Mouse (Mus musculus) forebrain, embryonic 16.5 days (tissue): ENCODE data around the gene Tep1. TPM values are rescaled to one million over a fixed set of nuclear protein-coding genes. Genes with fewer than 3 reads are reported as not detected.

Experiments used
- ATAC-seq: fragments of 200-750 bp; cut with Nextera tagmentation; 2 replicates; pipeline ENCODE4 v1.8.0; 2017; ENCODE audit warnings: mild to moderate bottlenecking, moderate library complexity
- H3K27ac ChIP-seq: fragments of 300-500 bp; sonication (generic); 2 replicates; pipeline ENCODE4 v1.5.1; 2014; ENCODE audit warnings: low read length, control low read depth
- H3K27me3 ChIP-seq: fragments of 300-500 bp; sonication (generic); replicated peaks from 2 replicates; pipeline ENCODE4 v1.6.1; 2014; ENCODE audit warnings: low read length; ENCODE audit not compliant: control insufficient read depth, insufficient read depth
- H3K36me3 ChIP-seq: fragments of 300-500 bp; sonication (generic); 2 replicates; pipeline ENCODE4 v1.6.1; 2014; ENCODE audit not compliant: control insufficient read depth, insufficient read depth
- H3K4me1 ChIP-seq: fragments of 300-500 bp; sonication (generic); replicated peaks from 2 replicates; pipeline ENCODE4 v1.6.1; 2014; ENCODE audit warnings: low read length; ENCODE audit not compliant: control insufficient read depth, insufficient read depth
- H3K4me2 ChIP-seq: fragments of 300-500 bp; sonication (generic); 2 replicates; pipeline ENCODE4 v1.6.1; 2014; ENCODE audit warnings: mild to moderate bottlenecking, low read length, control low read depth
- H3K4me3 ChIP-seq: fragments of 300-500 bp; sonication (generic); replicated peaks from 2 replicates; pipeline ENCODE4 v1.5.1; 2014; ENCODE audit warnings: mild to moderate bottlenecking, low read length, control low read depth
- H3K9ac ChIP-seq: fragments of 300-500 bp; sonication (generic); replicated peaks from 2 replicates; pipeline ENCODE4 v1.6.1; 2014; ENCODE audit warnings: low read depth, low read length, control low read depth
- H3K9me3 ChIP-seq: fragments of 300-500 bp; sonication (generic); 2 replicates; pipeline ENCODE4 v1.6.1; 2016; ENCODE audit warnings: low read length; ENCODE audit not compliant: control insufficient read depth
- WGBS: fragments of 180-500 bp; shearing (Covaris S2); extraction: QIAGEN DNeasy Blood & Tissue Kit; methylation state at CpG from one replicate; pipeline ENCODE4 v1.1.7; 2014; 5-methylcytosine and 5-hydroxymethylcytosine counted together
- polyA plus RNA-seq: library from polyadenylated mRNA; unstranded; fragments of >200 nt; fragmentation: Nextera tagmentation; extraction: Ambion mirVana; gene quantifications from 2 replicates; pipeline ENCODE4 v1.2.1, GENCODE M21; 2015

Gene Tep1
- polyA plus RNA-seq, 1 experiment from 2014 or later, result 2.2 TPM

DNA sequence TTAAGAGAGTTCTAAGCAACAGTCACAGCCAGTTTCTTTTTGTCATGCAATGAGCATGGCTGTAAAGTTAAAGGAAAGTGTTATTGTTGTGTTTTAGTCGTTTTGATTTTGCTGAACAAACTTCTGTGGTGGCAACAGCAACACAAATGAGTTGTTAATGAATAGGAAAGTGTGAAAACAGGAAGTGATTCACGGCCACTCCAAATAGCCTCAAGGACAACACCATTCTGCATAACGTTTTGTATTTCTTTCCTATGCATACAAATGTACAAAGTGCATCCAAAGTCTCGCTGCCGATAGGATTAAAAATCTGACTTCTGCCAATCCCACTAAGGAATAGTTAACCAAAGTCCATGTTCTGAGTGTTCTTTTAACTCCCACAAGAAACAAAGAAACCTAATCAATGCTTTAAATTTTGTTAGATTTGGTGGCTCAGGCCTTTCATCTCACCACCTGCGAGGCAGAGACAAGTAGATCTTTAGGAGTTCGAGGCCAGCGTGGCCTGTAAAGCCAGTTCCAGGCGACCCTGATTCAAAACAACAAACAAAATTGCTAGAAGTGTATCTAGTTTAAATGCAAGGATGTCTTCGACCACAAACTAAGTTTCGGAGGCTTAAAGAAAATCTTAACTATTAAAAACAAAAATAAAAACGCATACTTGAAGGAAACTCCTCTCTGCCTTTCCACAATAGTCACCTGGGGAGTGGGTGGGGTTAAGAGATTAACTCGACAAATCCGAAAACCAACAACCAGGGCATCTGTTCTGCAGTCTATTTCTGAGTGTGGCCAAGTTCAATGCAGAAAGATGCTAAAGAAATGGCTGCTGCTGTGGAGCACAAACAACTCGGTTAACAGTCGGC, 85.7 kb downstream of the Tep1 start:
- peaks cover 15% of the 10 kb centered on the region for H3K36me3 ChIP-seq
- no peak for ATAC-seq
- 22% methylated on average over 16 of the region's 16 CpGs for WGBS
- peak overlapping the region; percentile 77 for H3K4me3 ChIP-seq
- 0 out of 2 replicates have a peak, but pooled peaks cover 3% of the 10 kb centered on the region for H3K9me3 ChIP-seq
- peak overlapping the region; percentile 49 for H3K4me2 ChIP-seq
- peak overlapping the region; percentile 82 for H3K27ac ChIP-seq
- H3K4me1 ChIP-seq, result peaks cover 8% of the 10 kb centered on the region
- H3K9ac ChIP-seq, result peak overlapping the region; percentile 73
- no peaks in the 10 kb centered on the region for H3K27me3 ChIP-seq

DNA sequence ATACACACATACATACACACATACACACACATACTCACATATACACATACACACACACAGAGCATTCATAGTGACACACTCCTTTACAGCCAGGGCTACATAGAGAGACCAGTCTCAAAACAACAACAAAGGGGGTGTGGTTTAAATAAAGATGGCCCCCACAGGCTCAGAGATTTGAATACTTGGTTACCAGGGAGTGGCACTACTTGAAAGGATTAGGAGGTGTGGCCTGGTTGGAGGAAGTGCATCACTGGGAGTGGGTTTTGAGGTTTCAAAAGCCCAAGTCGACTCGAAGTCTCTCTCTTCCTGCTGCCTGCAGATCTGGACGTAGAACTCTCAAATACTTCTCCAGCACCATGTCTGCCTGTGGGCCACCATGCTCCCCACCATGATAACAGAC, 88.2 kb downstream of the Tep1 start:
- Histone ChIP-seq H3K27me3 (no peaks in the 10 kb centered on the region), H3K9me3 (0 out of 2 replicates have a peak, but pooled peaks cover 3% of the 10 kb centered on the region), H3K36me3 (peaks cover 17% of the 10 kb centered on the region), H3K4me2 (no peak overlapping the region), H3K27ac (no peak overlapping the region), H3K4me1 (peaks cover 8% of the 10 kb centered on the region), H3K4me3 (no peak overlapping the region), H3K9ac (no peak overlapping the region)
- WGBS, result 98% methylated on average over 3 of the region's 3 CpGs
- ATAC-seq, result no peak

Other genes starting within 250 kb of the Tep1 start
- not detected in 2 replicates for gene Olfr745, start 231.2 kb downstream of the Tep1 start, polyA plus RNA-seq
- not detected in 2 replicates for gene Olfr746, start 223.5 kb downstream of the Tep1 start, polyA plus RNA-seq
- not detected in 2 replicates for gene Olfr747, start 177.4 kb downstream of the Tep1 start, polyA plus RNA-seq
- gene Olfr748, start 163.2 kb downstream of the Tep1 start, polyA plus RNA-seq, result not detected in 2 replicates
- not detected in 2 replicates for gene Olfr749, start 125.5 kb downstream of the Tep1 start, polyA plus RNA-seq
- gene Ttc5, start 85.0 kb downstream of the Tep1 start, polyA plus RNA-seq, result 124 and 132 TPM in 2 replicates
- not detected in 2 replicates for gene Ccnb1ip1, start 62.8 kb downstream of the Tep1 start, polyA plus RNA-seq
- gene Parp2, start 62.7 kb downstream of the Tep1 start, polyA plus RNA-seq, result 53.3 and 56.7 TPM in 2 replicates
- 0.31 and 0.68 TPM in 2 replicates for gene Klhl33, start 26.9 kb upstream of the Tep1 start, polyA plus RNA-seq
- gene Osgep, start 54.3 kb upstream of the Tep1 start, polyA plus RNA-seq, result 140 and 146 TPM in 2 replicates
- 265 and 283 TPM in 2 replicates for gene Apex1, start 54.4 kb upstream of the Tep1 start, polyA plus RNA-seq
- 100 and 101 TPM in 2 replicates for gene Pip4p1, start 60.3 kb upstream of the Tep1 start, polyA plus RNA-seq
- 15.8 and 17.2 TPM in 2 replicates for gene Pnp, start 60.5 kb upstream of the Tep1 start, polyA plus RNA-seq
- 3.2 TPM in 1 of 2 replicates, not detected in the other for gene Gm49342, start 74.0 kb upstream of the Tep1 start, polyA plus RNA-seq
- gene Pnp2, start 85.4 kb upstream of the Tep1 start, polyA plus RNA-seq, result 0.47 and 0.63 TPM in 2 replicates
- gene Rnase10, start 137.2 kb upstream of the Tep1 start, polyA plus RNA-seq, result not detected in 2 replicates
- not detected in 2 replicates for gene Rnase9, start 171.3 kb upstream of the Tep1 start, polyA plus RNA-seq
- gene Rnase11, start 179.6 kb upstream of the Tep1 start, polyA plus RNA-seq, result not detected in 2 replicates
- gene Rnase12, start 187.1 kb upstream of the Tep1 start, polyA plus RNA-seq, result not detected in 2 replicates
- 0.04 TPM in 1 of 2 replicates, not detected in the other for gene Olfr750, start 203.9 kb upstream of the Tep1 start, polyA plus RNA-seq
- 11.1 and 11.6 TPM in 2 replicates for gene Rnase4, start 220.5 kb upstream of the Tep1 start, polyA plus RNA-seq
- gene Ang, start 220.6 kb upstream of the Tep1 start, polyA plus RNA-seq, result 2.4 and 3.0 TPM in 2 replicates
- not detected in 2 replicates for gene Eddm3b, start 243.9 kb upstream of the Tep1 start, polyA plus RNA-seq